Mouse (Mus musculus) fibroblast of lung, adult 2 months (primary cell): ENCODE measurements around the gene Cdk14.

Experiments used
- DNase-seq: peaks from one replicate; pipeline ENCODE4 v3.0.0-alpha.2; 2011; ENCODE audit warnings: low read depth

Cdk14 gene

DNA sequence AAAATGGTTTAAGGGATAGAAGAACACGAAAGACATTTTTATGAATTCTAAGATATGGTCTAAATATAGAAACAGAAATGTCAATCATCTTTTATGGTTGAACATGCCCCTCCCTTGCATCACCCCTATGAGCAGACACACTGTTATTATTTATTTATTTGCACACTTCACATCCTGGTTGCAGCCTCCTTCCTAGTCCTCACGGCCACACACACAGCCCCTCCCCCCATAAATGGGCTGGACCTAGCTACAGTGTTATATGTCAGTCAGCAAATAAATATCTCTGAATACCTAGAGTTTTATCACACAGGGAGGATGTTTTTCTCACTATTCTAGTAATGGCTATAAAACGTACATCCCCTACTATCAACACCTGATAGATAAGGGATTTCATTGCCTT, 633.3 kb downstream of the Cdk14 start:
- no peak for DNase-seq

- no peak for DNase-seq
Measured at GRCm38 (mm10) chr5:4778274-4778673, 641.8 kb downstream of the Cdk14 start.

DNA sequence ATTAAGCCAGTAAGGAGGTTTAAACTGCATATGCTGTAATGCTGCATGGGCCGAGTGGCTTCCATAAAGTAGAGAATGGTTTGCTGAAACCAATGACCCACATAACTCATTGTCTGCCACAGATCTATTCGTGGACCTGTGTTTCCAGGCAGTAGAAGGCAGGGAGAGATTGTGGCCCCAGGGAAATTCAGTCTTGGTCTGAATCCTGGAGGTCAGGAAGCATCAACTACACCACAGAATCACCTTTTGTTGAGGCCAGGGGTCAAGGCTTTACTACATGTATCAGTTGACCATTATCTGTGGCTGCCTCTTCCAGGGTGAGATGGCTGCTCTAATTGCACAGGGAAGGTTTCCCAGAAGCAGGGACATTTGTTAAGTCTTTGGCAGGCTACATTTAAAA, 643.6 kb downstream of the Cdk14 start:
- no peak for DNase-seq

- DNase-seq, result no peak
Measured at GRCm38 (mm10) chr5:4773090-4773772, 646.9 kb downstream of the Cdk14 start.

DNA sequence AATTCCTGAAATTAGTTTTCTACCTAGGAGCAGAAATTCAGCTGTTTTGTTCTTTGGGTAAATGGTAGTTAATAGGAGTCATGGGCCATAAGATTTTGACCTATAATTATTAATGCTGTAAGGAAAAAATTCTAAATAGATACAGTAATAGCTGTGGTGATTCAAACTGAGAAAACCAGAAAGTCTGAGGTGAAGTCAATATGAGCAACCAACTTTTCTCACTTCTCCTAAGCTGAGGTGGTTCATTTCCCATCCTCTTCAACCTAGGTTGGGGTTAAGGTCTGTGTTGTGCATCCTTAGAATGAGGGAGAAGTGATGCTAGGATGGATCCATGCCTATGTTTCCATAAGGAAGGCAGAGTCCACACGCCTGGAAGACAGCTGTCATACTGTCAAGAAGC, 649.5 kb downstream of the Cdk14 start:
- no peak for DNase-seq

DNA sequence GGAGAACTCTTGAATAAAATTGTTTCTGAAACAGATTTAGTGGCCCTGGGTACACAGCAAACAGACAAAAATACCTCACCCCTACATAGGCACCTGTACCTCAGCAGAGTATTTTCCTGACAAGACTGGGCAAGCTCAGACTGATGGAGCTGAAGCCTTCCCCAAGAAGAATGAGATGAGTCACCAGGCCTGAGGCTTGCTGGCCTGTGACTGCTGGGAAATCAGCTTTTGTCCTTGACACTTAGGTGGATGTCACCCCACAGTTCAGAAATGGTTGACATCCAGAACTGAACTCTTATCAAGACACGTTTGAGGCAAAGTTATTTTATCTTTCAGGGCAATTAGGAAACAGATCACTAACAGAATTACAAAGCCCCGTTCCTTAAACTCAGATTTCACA, 652.2 kb downstream of the Cdk14 start:
- DNase-seq, result no peak

DNA sequence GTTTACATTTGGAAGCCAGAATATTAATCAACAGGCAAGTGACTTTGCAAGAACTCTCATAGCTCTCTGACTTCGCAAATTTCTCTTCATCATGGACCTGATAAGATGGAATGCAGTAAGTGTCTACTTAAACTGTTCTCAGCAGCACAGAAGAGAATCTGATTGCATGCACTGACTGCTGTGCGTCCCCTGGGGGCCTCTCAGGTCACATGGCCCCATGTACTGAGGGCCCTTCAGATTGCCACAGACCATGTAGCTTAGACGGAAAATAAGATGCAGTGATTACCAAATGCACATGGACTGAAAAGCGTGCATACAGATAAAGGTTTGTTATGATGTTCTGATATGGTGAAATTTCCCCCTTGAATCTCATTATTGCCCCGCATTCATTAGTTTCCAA, 653.4 kb downstream of the Cdk14 start:
- no peak for DNase-seq

GRCm38 (mm10) chr5:4761891-4762290, 658.2 kb downstream of the Cdk14 start:
- DNase-seq, result no peak

DNA sequence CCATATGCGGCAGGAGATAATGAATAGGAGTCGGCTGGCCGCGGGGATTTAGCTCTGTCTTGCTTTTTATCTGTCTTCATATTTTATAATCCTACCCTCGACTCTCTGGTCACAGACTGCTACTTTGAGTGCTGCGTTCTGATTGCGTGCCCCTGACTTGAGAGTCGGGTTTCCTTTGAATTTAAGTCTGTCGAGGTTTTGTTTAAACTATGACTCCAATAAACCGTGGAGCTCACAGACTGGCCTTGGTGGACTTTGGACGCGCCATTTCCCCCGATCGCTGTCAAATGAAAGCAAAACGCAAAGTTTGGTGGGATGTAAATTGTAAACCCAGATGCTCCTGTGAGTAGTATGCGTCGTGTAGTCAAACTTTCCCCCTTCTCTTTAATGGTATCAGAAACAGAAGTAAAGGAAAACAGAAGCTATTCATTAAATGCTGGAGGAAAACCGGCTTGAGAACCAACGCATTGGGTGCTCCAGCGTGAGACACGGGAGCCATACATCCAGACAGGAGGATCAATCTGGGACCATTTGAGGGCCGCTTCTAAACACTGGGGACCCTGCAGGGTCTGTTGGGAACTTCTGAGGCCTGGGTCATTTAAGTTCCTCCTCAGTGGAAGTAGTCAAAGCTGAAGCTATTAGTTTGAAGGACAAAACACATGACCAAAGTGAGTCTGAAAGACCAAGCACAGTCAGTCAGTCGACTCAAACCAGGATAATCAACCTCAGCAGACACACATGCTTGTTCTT, 661.6 kb downstream of the Cdk14 start:
- no peak for DNase-seq

GRCm38 (mm10) chr5:4757902-4758301, 662.2 kb downstream of the Cdk14 start, which contains the start of gene Fzd1:
TSS of gene Fzd1 (minus strand) at chr5:4758035.
- peak; percentile 89 for DNase-seq

DNA sequence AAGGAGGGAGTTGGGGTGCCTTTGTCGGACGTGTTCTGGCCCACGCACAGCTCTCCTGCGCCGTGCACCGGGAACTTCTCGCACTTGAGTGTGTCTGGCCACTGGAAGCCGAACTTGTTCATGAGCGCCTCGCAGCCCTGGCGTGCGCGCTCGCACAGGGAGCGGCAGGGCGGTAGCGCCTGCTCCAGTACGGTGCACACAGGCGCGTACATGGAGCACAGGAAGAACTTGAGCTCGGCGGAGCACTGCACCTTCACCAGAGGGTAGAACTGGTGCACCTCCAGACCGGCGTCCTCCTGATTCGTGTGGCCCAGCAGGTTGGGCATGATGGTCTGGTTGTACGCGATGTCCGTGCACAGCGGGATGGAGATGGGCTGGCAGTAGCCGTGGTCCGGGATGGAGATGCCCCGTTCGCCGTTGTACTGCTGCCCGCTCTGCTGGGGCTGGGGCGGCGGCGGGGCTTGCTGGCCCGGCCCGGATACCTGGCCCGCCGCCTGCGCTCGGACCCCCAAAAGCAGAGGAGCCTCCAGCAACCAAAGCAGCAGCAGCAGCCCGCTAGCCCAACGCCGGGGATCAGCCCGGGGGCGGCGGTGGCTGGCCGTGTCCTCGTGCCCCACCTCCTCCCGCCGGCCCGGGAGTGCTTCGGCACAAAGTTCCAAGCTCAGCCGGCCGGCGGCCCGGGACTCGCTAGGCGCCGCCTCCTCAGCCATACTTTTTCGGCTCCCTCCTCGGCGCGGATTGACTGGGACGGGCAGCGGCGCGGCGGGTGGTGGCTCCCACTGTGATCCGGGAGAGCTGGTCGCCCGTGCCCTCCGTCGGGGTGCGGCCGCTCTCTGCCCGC, 663.0 kb downstream of the Cdk14 start:
- DNase-seq, result no peak

GRCm38 (mm10) chr5:4756001-4756681, 664.0 kb downstream of the Cdk14 start:
- DNase-seq, result no peak

DNA sequence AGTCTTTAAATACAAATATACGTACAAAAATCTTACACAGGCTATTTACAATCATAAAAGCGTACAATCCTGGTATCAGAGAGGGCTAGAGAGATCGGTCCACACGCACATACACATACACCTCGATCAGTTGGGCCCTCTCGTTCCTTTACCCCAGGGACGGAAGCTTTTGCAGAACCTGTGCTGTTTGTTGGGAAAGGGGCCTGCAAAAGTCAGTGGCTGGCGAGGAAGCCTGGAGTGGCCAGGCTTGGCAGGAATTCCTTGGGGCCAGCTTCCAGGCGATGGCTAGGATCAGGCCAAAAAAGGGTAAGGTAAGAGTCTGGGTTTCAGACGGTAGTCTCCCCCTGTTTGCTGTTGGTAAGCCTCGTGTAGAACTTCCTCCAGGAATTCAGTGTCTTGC, 664.8 kb downstream of the Cdk14 start:
- no peak for DNase-seq

GRCm38 (mm10) chr5:4754701-4755281, 665.3 kb downstream of the Cdk14 start:
- DNase-seq, result no peak
